Mouse (Mus musculus) myocyte (in vitro differentiated cells): Measurements from ENCODE around the gene Lrrk1.

ENCODE experiments used
- MYOG ChIP-seq, 3 experiments: IDR thresholded peaks; one replicate each; pipeline ENCODE4 v1.6.1; 2011; ENCODE audit warnings: control low read depth in 2 of 3, low read depth in 2 of 3, mild to moderate bottlenecking in 2 of 3; ENCODE audit not compliant: insufficient read length in 2 of 3, control insufficient read depth in 1 of 3, insufficient read depth in 1 of 3
- POLR2A ChIP-seq: IDR thresholded peaks from one replicate; pipeline ENCODE4 v1.6.1; 2011; ENCODE audit warnings: low read depth, mild to moderate bottlenecking, control low read depth, moderate library complexity; ENCODE audit not compliant: insufficient read length

GRCm38 (mm10) chr7:66257232-66257631, 130.9 kb downstream of the Lrrk1 start:
- TF ChIP-seq MYOG (IDR thresholded peaks at IDR 0.05; ENCODE audit: control insufficient read depth in 1 of 3, insufficient read depth in 1 of 3, insufficient read length in 2 of 3, low read depth in 2 of 3) (no peak), POLR2A (no peak)
